Mouse (Mus musculus) midbrain, embryonic 14.5 days (tissue): Measurements from ENCODE around the gene Dgke. TPM values are rescaled to one million over a fixed set of nuclear protein-coding genes. Genes with fewer than 3 reads are reported as not detected.

Source experiments
- ATAC-seq: fragments of 200-750 bp; cut with Nextera tagmentation; 2 replicates; pipeline ENCODE4 v1.8.0; 2017; ENCODE audit warnings: moderate number of reproducible peaks, moderate library complexity; ENCODE audit not compliant: low FRiP score, low TSS enrichment
- DNase-seq: peaks from one replicate; pipeline ENCODE4 v3.0.0-alpha.2; 2015
- H3K27ac ChIP-seq: fragments of 300-500 bp; sonication (generic); replicated peaks from 2 replicates; pipeline ENCODE4 v1.5.1; 2014; ENCODE audit warnings: mild to moderate bottlenecking, low read depth, low read length, moderate library complexity
- H3K27me3 ChIP-seq: fragments of 300-500 bp; sonication (generic); 2 replicates; pipeline ENCODE4 v1.6.1; 2014; ENCODE audit warnings: low read length, control low read depth, mixed read lengths; ENCODE audit not compliant: control insufficient read depth, insufficient read depth
- H3K36me3 ChIP-seq: fragments of 300-500 bp; sonication (generic); 2 replicates; pipeline ENCODE4 v1.6.1; 2014; ENCODE audit warnings: low read length, control low read depth; ENCODE audit not compliant: control insufficient read depth, insufficient read depth
- H3K4me1 ChIP-seq: fragments of 300-500 bp; sonication (generic); 2 replicates; pipeline ENCODE4 v1.6.1; 2014; ENCODE audit warnings: mild to moderate bottlenecking, antibody characterized with exemption, low read length, control low read depth; ENCODE audit not compliant: control insufficient read depth, insufficient read depth
- H3K4me2 ChIP-seq: fragments of 300-500 bp; sonication (generic); 2 replicates; pipeline ENCODE4 v1.6.1; 2014; ENCODE audit warnings: mild to moderate bottlenecking, low read length, moderate library complexity
- H3K4me3 ChIP-seq: fragments of 300-500 bp; sonication (generic); replicated peaks from 2 replicates; pipeline ENCODE4 v1.5.1; 2014; ENCODE audit warnings: low read depth, low read length
- H3K9ac ChIP-seq: fragments of 300-500 bp; sonication (generic); replicated peaks from 2 replicates; pipeline ENCODE4 v1.6.1; 2014; ENCODE audit warnings: mild to moderate bottlenecking, low read length, moderate library complexity
- H3K9me3 ChIP-seq: fragments of 300-500 bp; sonication (generic); 2 replicates; pipeline ENCODE4 v1.6.1; 2016; ENCODE audit warnings: low read length, control low read depth, mixed read lengths; ENCODE audit not compliant: control insufficient read depth
- WGBS: fragments of 180-500 bp; shearing (Covaris S2); extraction: QIAGEN DNeasy Blood & Tissue Kit; methylation state at CpG from one replicate; pipeline ENCODE4 v1.1.7; 2014; 5-methylcytosine and 5-hydroxymethylcytosine counted together
- polyA plus RNA-seq: library from polyadenylated mRNA; unstranded; fragments of >200 nt; fragmentation: Nextera tagmentation; extraction: Ambion mirVana; gene quantifications from 2 replicates; pipeline ENCODE4 v1.2.1, GENCODE M21; 2014

Dgke gene
- polyA plus RNA-seq, 1 experiment from 2014 or later = 16.2 TPM

GRCm38 (mm10) chr11:89006404-89006803, 60.2 kb downstream of the Dgke start:
- Histone ChIP-seq H3K4me2 (no peak overlapping the region), H3K27ac (no peak overlapping the region), H3K4me3 (no peak overlapping the region), H3K4me1 (no peaks in the 10 kb centered on the region), H3K27me3 (no peaks in the 10 kb centered on the region), H3K9me3 (no peaks in the 10 kb centered on the region), H3K9ac (no peak overlapping the region), H3K36me3 (no peaks in the 10 kb centered on the region)
- DNase-seq = no peak
- no peak for ATAC-seq

- Histone ChIP-seq H3K4me3 (no peak overlapping the region), H3K4me2 (no peak overlapping the region), H3K9me3 (no peaks in the 10 kb centered on the region), H3K9ac (no peak overlapping the region), H3K36me3 (no peaks in the 10 kb centered on the region), H3K27me3 (no peaks in the 10 kb centered on the region), H3K27ac (no peak overlapping the region), H3K4me1 (no peaks in the 10 kb centered on the region)
- 89% methylated on average over 5 of the region's 5 CpGs for WGBS
- DNase-seq (no peak), ATAC-seq (no peak)
Measured at GRCm38 (mm10) chr11:89005473-89005872, 61.2 kb downstream of the Dgke start.

- Histone ChIP-seq H3K36me3 (no peaks in the 10 kb centered on the region), H3K27me3 (peaks cover 14% of the 10 kb centered on the region), H3K4me2 (no peak overlapping the region), H3K9me3 (no peaks in the 10 kb centered on the region), H3K4me3 (no peak overlapping the region), H3K4me1 (no peaks in the 10 kb centered on the region), H3K9ac (no peak overlapping the region), H3K27ac (no peak overlapping the region)
- WGBS = 91% methylated on average over 4 of the region's 4 CpGs
- DNase-seq = no peak
- ATAC-seq = no peak
Measured at GRCm38 (mm10) chr11:89003726-89004125, 62.9 kb downstream of the Dgke start.

- H3K4me3 ChIP-seq = no peak overlapping the region
- 76% methylated on average over 6 of the region's 6 CpGs for WGBS
- no peaks in the 10 kb centered on the region for H3K4me1 ChIP-seq
- H3K36me3 ChIP-seq = no peaks in the 10 kb centered on the region
- no peaks in the 10 kb centered on the region for H3K9me3 ChIP-seq
- no peak for ATAC-seq
- DNase-seq = no peak
- no peak overlapping the region for H3K9ac ChIP-seq
- H3K27ac ChIP-seq = no peak overlapping the region
- H3K4me2 ChIP-seq = no peak overlapping the region
- peaks cover 14% of the 10 kb centered on the region for H3K27me3 ChIP-seq
Measured at GRCm38 (mm10) chr11:89003078-89003477, 63.6 kb downstream of the Dgke start.

GRCm38 (mm10) chr11:89002621-89003020, 64.0 kb downstream of the Dgke start:
- DNase-seq = no peak
- Histone ChIP-seq H3K27ac (no peak overlapping the region), H3K36me3 (no peaks in the 10 kb centered on the region), H3K27me3 (peaks cover 14% of the 10 kb centered on the region), H3K4me3 (no peak overlapping the region), H3K4me2 (no peak overlapping the region), H3K4me1 (no peaks in the 10 kb centered on the region), H3K9ac (no peak overlapping the region), H3K9me3 (no peaks in the 10 kb centered on the region)
- no peak for ATAC-seq
- 90% methylated on average over 5 of the region's 5 CpGs for WGBS

- Histone ChIP-seq H3K4me2 (no peak overlapping the region), H3K27me3 (peaks cover 14% of the 10 kb centered on the region), H3K4me3 (no peak overlapping the region), H3K4me1 (no peaks in the 10 kb centered on the region), H3K36me3 (no peaks in the 10 kb centered on the region), H3K9me3 (no peaks in the 10 kb centered on the region), H3K9ac (no peak overlapping the region), H3K27ac (no peak overlapping the region)
- ATAC-seq (no peak), DNase-seq (no peak)
- 95% methylated on average over 5 of the region's 5 CpGs for WGBS
Measured at GRCm38 (mm10) chr11:89002068-89002467, 64.6 kb downstream of the Dgke start.

- H3K27me3 ChIP-seq = peaks cover 14% of the 10 kb centered on the region
- no peak overlapping the region for H3K4me3 ChIP-seq
- no peaks in the 10 kb centered on the region for H3K4me1 ChIP-seq
- no peaks in the 10 kb centered on the region for H3K9me3 ChIP-seq
- 95% methylated on average over 7 of the region's 7 CpGs for WGBS
- DNase-seq = no peak
- no peak overlapping the region for H3K9ac ChIP-seq
- no peak for ATAC-seq
- H3K27ac ChIP-seq = no peak overlapping the region
- no peak overlapping the region for H3K4me2 ChIP-seq
- H3K36me3 ChIP-seq = no peaks in the 10 kb centered on the region
Measured at GRCm38 (mm10) chr11:89001569-89001968, 65.1 kb downstream of the Dgke start.

- DNase-seq (no peak), ATAC-seq (no peak)
- Histone ChIP-seq H3K27me3 (peaks cover 14% of the 10 kb centered on the region), H3K4me1 (no peaks in the 10 kb centered on the region), H3K4me2 (no peak overlapping the region), H3K36me3 (no peaks in the 10 kb centered on the region), H3K27ac (no peak overlapping the region), H3K9me3 (no peaks in the 10 kb centered on the region), H3K9ac (no peak overlapping the region), H3K4me3 (no peak overlapping the region)
Measured at GRCm38 (mm10) chr11:89000527-89000819, 66.2 kb downstream of the Dgke start.

- 30% methylated on average over 33 of the region's 33 CpGs for WGBS
- Histone ChIP-seq H3K4me3 (peak overlapping the region; percentile 33), H3K36me3 (no peaks in the 10 kb centered on the region), H3K27ac (no peak overlapping the region), H3K9me3 (no peaks in the 10 kb centered on the region), H3K27me3 (peaks cover 14% of the 10 kb centered on the region), H3K4me2 (peak overlapping the region; percentile 41), H3K4me1 (no peaks in the 10 kb centered on the region), H3K9ac (no peak overlapping the region)
- no peak for ATAC-seq
- DNase-seq = no peak
Measured at GRCm38 (mm10) chr11:88999723-89000526, 66.7 kb downstream of the Dgke start.
